Mouse (Mus musculus) stomach, postnatal 0 days (tissue): ENCODE results near the gene Vav2.

ENCODE experiments used
- CTCF ChIP-seq: IDR thresholded peaks from 2 replicates; pipeline ENCODE4 v1.5.1; 2016; ENCODE audit warnings: antibody characterized with exemption, low read depth, mild to moderate bottlenecking, moderate library complexity
- EP300 ChIP-seq: optimal IDR thresholded peaks from 2 replicates; pipeline ENCODE3; 2016; ENCODE audit warnings: antibody characterized with exemption

GRCm38 (mm10) chr2:27339051-27339450 lies 87.8 kb downstream of the Vav2 start:
- TF ChIP-seq CTCF (no peak), EP300 (no peak)
